Mouse (Mus musculus) CD4-positive, CD25-positive, alpha-beta regulatory T cell, adult 4 months (primary cell): ENCODE measurements around the gene Wap. TPM values are rescaled to one million over a fixed set of nuclear protein-coding genes. Genes with fewer than 3 reads are reported as not detected.

Experiments
- ATAC-seq: one replicate; pipeline ENCODE4 v1.8.0; 2017
- polyA plus RNA-seq, 2 experiments: library from polyadenylated mRNA; unstranded; fragments of 100-300 nt; shearing (Covaris generic); gene quantifications; one replicate each; pipeline ENCODE4 v1.2.1; 2017

The Wap gene
- polyA plus RNA-seq, 2 experiments from 2014 or later: not detected

- ATAC-seq: no peak
Observed at GRCm38 (mm10) chr11:6596205-6596604, 42.2 kb downstream of the Wap start.

GRCm38 (mm10) chr11:6595339-6595738 lies 43.1 kb downstream of the Wap start:
- ATAC-seq: no peak

- ATAC-seq: no peak
Observed at GRCm38 (mm10) chr11:6594845-6595244, 43.6 kb downstream of the Wap start.

- ATAC-seq: no peak
Observed at GRCm38 (mm10) chr11:6593406-6593805, 45.0 kb downstream of the Wap start.

GRCm38 (mm10) chr11:6590933-6591675 lies 47.3 kb downstream of the Wap start:
- ATAC-seq: no peak

GRCm38 (mm10) chr11:6589838-6590237 lies 48.6 kb downstream of the Wap start:
- ATAC-seq: no peak

- ATAC-seq: no peak
Observed at GRCm38 (mm10) chr11:6588295-6588694, 50.1 kb downstream of the Wap start.

GRCm38 (mm10) chr11:6587249-6587940 lies 51.0 kb downstream of the Wap start:
- no peak for ATAC-seq

GRCm38 (mm10) chr11:6586660-6587059 lies 51.8 kb downstream of the Wap start:
- ATAC-seq: peak; percentile 55

- ATAC-seq: no peak
Observed at GRCm38 (mm10) chr11:6585748-6586147, 52.7 kb downstream of the Wap start.

Other genes starting within 250 kb of the Wap start
- 10 to 100 TPM; 46.5 to 67.2 TPM for gene Zmiz2, start 249.6 kb downstream of the Wap start, polyA plus RNA-seq
- 1,000 to 10,000 TPM; 2,528 to 2,595 TPM for gene Ppia, start 223.2 kb downstream of the Wap start, polyA plus RNA-seq
- 100 to 1,000 TPM; 147 to 164 TPM for gene H2afv, start 194.2 kb downstream of the Wap start, polyA plus RNA-seq
- gene Purb, start 162.7 kb downstream of the Wap start, polyA plus RNA-seq: 10 to 100 TPM; 22.2 to 22.3 TPM
- gene Myo1g, start 117.7 kb downstream of the Wap start, polyA plus RNA-seq: 100 to 1,000 TPM; 132 to 240 TPM
- 100 to 1,000 TPM; 203 to 260 TPM for gene Ccm2, start 91.8 kb downstream of the Wap start, polyA plus RNA-seq
- gene Nacad, start 32.6 kb downstream of the Wap start, polyA plus RNA-seq: under 1 TPM in 1 of 2 experiments, not detected in 1; 0.22 TPM
- gene Tbrg4, start 12.6 kb downstream of the Wap start, polyA plus RNA-seq: 10 to 100 TPM; 27.9 to 60.5 TPM
- 1 to 10 TPM; 4.2 to 5.6 TPM for gene Ramp3, start 19.9 kb upstream of the Wap start, polyA plus RNA-seq
- gene Gm11983, start 199.0 kb upstream of the Wap start, polyA plus RNA-seq: not detected